ENCODE assay signal across 13 mouse cellular contexts in the genomic region with DNA sequence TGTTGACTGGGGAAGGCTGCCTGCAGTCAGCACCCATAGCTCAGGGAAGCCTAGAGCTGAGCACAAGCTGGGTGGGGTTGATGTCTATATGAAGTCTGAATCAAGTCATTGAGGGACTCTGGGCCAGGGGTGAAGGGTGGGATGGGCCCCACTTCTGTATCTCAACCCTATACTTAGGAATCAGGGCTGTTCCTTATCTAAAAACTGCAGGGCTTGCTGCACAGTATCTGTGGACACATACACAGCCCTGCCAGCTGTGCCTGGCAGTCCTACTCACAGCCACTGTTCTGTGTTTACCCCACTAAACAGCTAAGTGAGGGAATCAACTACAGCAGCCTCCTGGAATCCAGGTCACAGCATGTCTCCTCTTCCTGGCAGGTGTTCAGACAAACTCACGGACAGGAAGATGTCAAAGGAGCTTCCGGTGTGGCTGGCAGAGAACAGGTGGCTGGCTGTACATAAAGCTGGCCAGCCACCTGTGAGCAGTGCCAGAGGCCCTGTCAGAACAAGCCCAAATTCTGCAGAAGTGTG. TPM values are rescaled to one million over a fixed set of nuclear protein-coding genes. Genes with fewer than 3 reads are reported as not detected.
DNase-seq lines count a peak whose midpoint lies in the region; ATAC-seq and TF ChIP-seq lines count a peak whose summit lies in the region.
"Had no signal": no experiment of that assay in that cellular context is flagged by ENCODE, and none has a peak within 500 bp of the region (broad histone marks: within the 10 kb centered on the region; RNA-seq: fewer than 3 reads in every experiment).

No protein-coding gene starts in this region.

- no peaks in the 10 kb centered on the region for H3K9me3 ChIP-seq in stomach, embryonic 15.5 days
- H3K9me3 ChIP-seq in stomach, postnatal 0 days (ENCODE audit: control insufficient read depth, low read length) = no peaks in the 10 kb centered on the region
- H3K9me3 ChIP-seq in liver, postnatal 0 days (ENCODE audit: low read length) = no peaks in the 10 kb centered on the region
- H3K9me3 ChIP-seq in limb, embryonic 10.5 days (replicated peaks) = no peaks in the 10 kb centered on the region
- H3K9me3 ChIP-seq: limb, embryonic 13.5 days had no signal

- DNase-seq in gastrocnemius, postnatal 25 days = peak; percentile 57
- DNase-seq in gastrocnemius, postnatal 14 days = no peak
- DNase-seq in stomach, postnatal 0 days (ENCODE audit: low spot score) = no peak
- DNase-seq in liver, postnatal 0 days = peak; percentile 59
- no peak for DNase-seq in right cerebral cortex, postnatal 25 days
- no peak for DNase-seq in left cerebral cortex, postnatal 4 days
- DNase-seq in limb, embryonic 10.5 days (ENCODE audit: low spot score) = no peak
- DNase-seq: adrenal gland, adult 2 months; embryo, embryonic 11 days; kidney, postnatal 4 days; right cerebral cortex, adult 18-20 months had no signal

- no peaks in the 10 kb centered on the region for H3K36me3 ChIP-seq in stomach, embryonic 15.5 days
- H3K36me3 ChIP-seq in stomach, postnatal 0 days (ENCODE audit: control insufficient read depth, insufficient read depth, low read length) = no peaks in the 10 kb centered on the region
- no peaks in the 10 kb centered on the region for H3K36me3 ChIP-seq in liver, postnatal 0 days (replicated peaks; ENCODE audit: insufficient read depth, low read length)
- H3K36me3 ChIP-seq in limb, embryonic 10.5 days = no peaks in the 10 kb centered on the region
- H3K36me3 ChIP-seq: limb, embryonic 13.5 days had no signal

- TF ChIP-seq CTCF in stomach, postnatal 0 days (IDR thresholded peaks at IDR 0.05; ENCODE audit: low read depth) = no peak
- TF ChIP-seq CTCF in liver, postnatal 0 days (IDR thresholded peaks at IDR 0.05; ENCODE audit: low read depth) = no peak

- no peak overlapping the region for H3K4me3 ChIP-seq in stomach, embryonic 15.5 days (replicated peaks)
- H3K4me3 ChIP-seq in stomach, postnatal 0 days (ENCODE audit: low read depth, low read length) = no peak overlapping the region
- no peak overlapping the region for H3K4me3 ChIP-seq in liver, postnatal 0 days (ENCODE audit: low read depth, low read length)
- H3K4me3 ChIP-seq in limb, embryonic 10.5 days = no peak overlapping the region
- H3K4me3 ChIP-seq: limb, embryonic 13.5 days had no signal

- no peak for TF ChIP-seq EP300 in stomach, postnatal 0 days (optimal IDR thresholded peaks at IDR 0.05)
- peak; percentile 96 for TF ChIP-seq EP300 in liver, postnatal 0 days (IDR thresholded peaks at IDR 0.05; ENCODE audit: low read depth)

- 55% methylated on average over 2 of the region's 2 CpGs for WGBS in stomach, embryonic 15.5 days
- 56% methylated on average over 2 of the region's 2 CpGs for WGBS in stomach, postnatal 0 days
- WGBS in liver, postnatal 0 days (ENCODE audit: insufficient replicate concordance) = 43% methylated on average over 2 of the region's 2 CpGs
- 72% methylated on average over 2 of the region's 2 CpGs for WGBS in limb, embryonic 10.5 days

- peak; percentile 72; the same call in 1 of the 2 replicates for ATAC-seq in stomach, embryonic 15.5 days (ENCODE audit: insufficient read depth, low FRiP score, low read depth)
- no peak for ATAC-seq in stomach, postnatal 0 days (ENCODE audit: low FRiP score, low TSS enrichment)
- ATAC-seq in liver, postnatal 0 days = peak; percentile 71

- no peak overlapping the region for H3K9ac ChIP-seq in stomach, embryonic 15.5 days
- no peak overlapping the region for H3K9ac ChIP-seq in stomach, postnatal 0 days (ENCODE audit: low read length)
- H3K9ac ChIP-seq in liver, postnatal 0 days (replicated peaks) = peak overlapping the region; percentile 61
- H3K9ac ChIP-seq: limb, embryonic 13.5 days had no signal

- no peak overlapping the region for H3K4me2 ChIP-seq in stomach, embryonic 15.5 days
- no peak overlapping the region for H3K4me2 ChIP-seq in stomach, postnatal 0 days (replicated peaks; ENCODE audit: low read depth)
- H3K4me2 ChIP-seq in liver, postnatal 0 days (ENCODE audit: low read depth, low read length) = peak overlapping the region; percentile 46
- H3K4me2 ChIP-seq: limb, embryonic 13.5 days had no signal

- H3K27ac ChIP-seq in stomach, embryonic 15.5 days = peak overlapping the region; percentile 35; the same call in 1 of the 2 replicates
- no peak overlapping the region for H3K27ac ChIP-seq in stomach, postnatal 0 days (replicated peaks)
- H3K27ac ChIP-seq in liver, postnatal 0 days (ENCODE audit: low read depth) = peak overlapping the region; percentile 97
- no peak overlapping the region for H3K27ac ChIP-seq in limb, embryonic 10.5 days
- H3K27ac ChIP-seq: limb, embryonic 13.5 days had no signal

- H3K4me1 ChIP-seq in stomach, embryonic 15.5 days = peaks cover 6% of the 10 kb centered on the region; the same call in 1 of the 2 replicates
- no peaks in the 10 kb centered on the region for H3K4me1 ChIP-seq in stomach, postnatal 0 days (replicated peaks; ENCODE audit: control insufficient read depth, insufficient read depth)
- H3K4me1 ChIP-seq in liver, postnatal 0 days (ENCODE audit: insufficient read depth) = peaks cover 55% of the 10 kb centered on the region
- H3K4me1 ChIP-seq in limb, embryonic 10.5 days = peaks cover 21% of the 10 kb centered on the region

- H3K27me3 ChIP-seq in stomach, embryonic 15.5 days (replicated peaks) = no peaks in the 10 kb centered on the region
- H3K27me3 ChIP-seq in stomach, postnatal 0 days (ENCODE audit: control insufficient read depth, insufficient read depth, low read length) = no peaks in the 10 kb centered on the region
- H3K27me3 ChIP-seq in liver, postnatal 0 days (ENCODE audit: insufficient read depth, low read length) = no peaks in the 10 kb centered on the region
- peaks cover 6% of the 10 kb centered on the region; the same call in 1 of the 2 replicates for H3K27me3 ChIP-seq in limb, embryonic 10.5 days (ENCODE audit: low read depth, poor library complexity, severe bottlenecking)
- H3K27me3 ChIP-seq: limb, embryonic 13.5 days had no signal

- intact Hi-C loops in gastrocnemius, postnatal 14 days (cut with DNase I; ENCODE audit: low total_unique reads) = loop anchor here (10.0 kb wide), 2 partner anchors 65 to 225 kb away; partner anchors contain the start of gene Arid3b
- intact Hi-C loops in left cerebral cortex, postnatal 4 days (cut with DNase I) = loop anchor here (10.0 kb wide), 1 partner anchor 65 kb away; the partner anchor contains the start of gene Arid3b

RNA-seq across cellular contexts. Expression of gene Clk3, which starts 3.9 kb away (rescaled TPM):
- total RNA-seq in gastrocnemius, postnatal 25 days (2021) = 10 to 100 TPM; 28.7 to 31.3 TPM
- total RNA-seq in gastrocnemius, postnatal 14 days (2021) = 10 to 100 TPM; 36.2 to 36.5 TPM
- polyA plus RNA-seq in stomach, embryonic 15.5 days (2015; fragmentation: Nextera tagmentation; extraction: Ambion mirVana) = 68.3 and 69.6 TPM in 2 replicates
- 29.4 and 38.0 TPM in 2 replicates for polyA plus RNA-seq in stomach, postnatal 0 days (2015; fragmentation: Nextera tagmentation; extraction: Ambion mirVana)
- 40.2 and 40.4 TPM in 2 replicates for polyA plus RNA-seq in liver, postnatal 0 days (2015; fragmentation: Nextera tagmentation; extraction: Ambion mirVana)
- 10 to 100 TPM; 74.5 to 75.2 TPM for total RNA-seq in left cerebral cortex, postnatal 4 days (2021)
- 93.2 and 95.9 TPM in 2 replicates for polyA plus RNA-seq in limb, embryonic 10.5 days (2016; fragmentation: Nextera tagmentation; extraction: Ambion mirVana)

Comparison
In these comparisons a context has a peak if more than half of its experiments do, and no peak if none do; other contexts are left out.
1. DNase-seq: peak in gastrocnemius, postnatal 25 days (single experiment) and liver, postnatal 0 days (single experiment); none in gastrocnemius, postnatal 14 days (single experiment), stomach, postnatal 0 days (single experiment), right cerebral cortex, postnatal 25 days (single experiment), left cerebral cortex, postnatal 4 days (single experiment) and limb, embryonic 10.5 days (single experiment).
2. H3K27ac ChIP-seq: peak in stomach, embryonic 15.5 days (single experiment) and liver, postnatal 0 days (single experiment); none in stomach, postnatal 0 days (single experiment) and limb, embryonic 10.5 days (single experiment).